Mouse (Mus musculus): ENCODE results near the gene Crebl2.

Gene Crebl2

GRCm38 (mm10) chr6:134820411-134820810 lies 9.5 kb upstream of the Crebl2 start:
- DNase-seq (ENCODE audit: low spot score in 2 of 2) = peak in 1 of 2 experiments; percentile 33

GRCm38 (mm10) chr6:134822844-134823243 lies 7.1 kb upstream of the Crebl2 start:
- DNase-seq (ENCODE audit: low spot score in 2 of 2) = no peak

- DNase-seq (ENCODE audit: low spot score in 2 of 2) = no peak
These were observed 822 bp downstream of the Crebl2 start for GRCm38 (mm10) chr6:134830776-134831175.

GRCm38 (mm10) chr6:134834585-134835251 lies 4.8 kb downstream of the Crebl2 start:
- no peak for DNase-seq (ENCODE audit: low spot score in 2 of 2)

- DNase-seq (ENCODE audit: low spot score in 2 of 2) = no peak
These were observed 8.2 kb downstream of the Crebl2 start for GRCm38 (mm10) chr6:134838111-134838510.

- DNase-seq (ENCODE audit: low spot score in 2 of 2) = no peak
These were observed 10.4 kb downstream of the Crebl2 start for GRCm38 (mm10) chr6:134840346-134840745.

- DNase-seq (ENCODE audit: low spot score in 2 of 2) = no peak
These were observed 15.8 kb downstream of the Crebl2 start for GRCm38 (mm10) chr6:134845726-134846125.

GRCm38 (mm10) chr6:134846308-134846707 lies 16.4 kb downstream of the Crebl2 start:
- no peak for DNase-seq (ENCODE audit: low spot score in 2 of 2)

- no peak for DNase-seq (ENCODE audit: low spot score in 2 of 2)
These were observed 17.6 kb downstream of the Crebl2 start for GRCm38 (mm10) chr6:134847550-134847949.

GRCm38 (mm10) chr6:134848197-134848890 lies 18.4 kb downstream of the Crebl2 start:
- DNase-seq (ENCODE audit: low spot score in 2 of 2) = no peak

- DNase-seq (ENCODE audit: low spot score in 2 of 2) = no peak
These were observed 19.5 kb downstream of the Crebl2 start for GRCm38 (mm10) chr6:134849461-134849860.

- DNase-seq (ENCODE audit: low spot score in 2 of 2) = no peak
These were observed 20.0 kb downstream of the Crebl2 start for GRCm38 (mm10) chr6:134849985-134850384.

- DNase-seq (ENCODE audit: low spot score in 2 of 2) = no peak
These were observed 24.8 kb downstream of the Crebl2 start for GRCm38 (mm10) chr6:134854782-134855181.

GRCm38 (mm10) chr6:134855926-134856325 lies 26.0 kb downstream of the Crebl2 start:
- no peak for DNase-seq (ENCODE audit: low spot score in 2 of 2)

- no peak for DNase-seq (ENCODE audit: low spot score in 2 of 2)
These were observed 29.1 kb downstream of the Crebl2 start for GRCm38 (mm10) chr6:134859021-134859420.

GRCm38 (mm10) chr6:134860275-134860674 lies 30.3 kb downstream of the Crebl2 start:
- no peak for DNase-seq (ENCODE audit: low spot score in 2 of 2)

- DNase-seq (ENCODE audit: low spot score in 2 of 2) = no peak
These were observed 31.4 kb downstream of the Crebl2 start for GRCm38 (mm10) chr6:134861386-134861785.

- DNase-seq (ENCODE audit: low spot score in 2 of 2) = no peak
These were observed 32.7 kb downstream of the Crebl2 start for GRCm38 (mm10) chr6:134862671-134863104.

- DNase-seq (ENCODE audit: low spot score in 2 of 2) = peak; percentile 81 to 96
These were observed 33.2 kb downstream of the Crebl2 start for GRCm38 (mm10) chr6:134863146-134863545.

- no peak for DNase-seq (ENCODE audit: low spot score in 2 of 2)
These were observed 36.2 kb downstream of the Crebl2 start for GRCm38 (mm10) chr6:134866113-134866512.

GRCm38 (mm10) chr6:134867325-134867724 lies 37.4 kb downstream of the Crebl2 start:
- DNase-seq (ENCODE audit: low spot score in 2 of 2) = no peak

GRCm38 (mm10) chr6:134870209-134870742 lies 40.3 kb downstream of the Crebl2 start:
- no peak for DNase-seq (ENCODE audit: low spot score in 2 of 2)

- DNase-seq (ENCODE audit: low spot score in 2 of 2) = no peak
These were observed 40.9 kb downstream of the Crebl2 start for GRCm38 (mm10) chr6:134870887-134871286.
